Mouse (Mus musculus) MEL (cell line): Measurements from ENCODE around the gene Tle3. TPM values are rescaled to one million over a fixed set of nuclear protein-coding genes. Genes with fewer than 3 reads are reported as not detected.

Source experiments
- DNase-seq: peaks from one replicate; pipeline ENCODE4 v3.0.0; 2011; ENCODE audit warnings: low read depth, low spot score
- H3K27ac ChIP-seq: 2 replicates; pipeline ENCODE4 v1.5.1; 2012; ENCODE audit warnings: low read depth, mild to moderate bottlenecking, control low read depth, low read length, moderate library complexity; ENCODE audit not compliant: control insufficient read depth
- H3K27me3 ChIP-seq, 2 experiments: fragments of 150-350 bp in 1 of 2; sonication (generic) in 1 of 2; 2 replicates each; pipeline ENCODE4 v1.6.1; 2012; ENCODE audit warnings: low read length in 2 of 2, mild to moderate bottlenecking in 2 of 2, improper control_type of control experiment in 1 of 2, moderate library complexity in 1 of 2; ENCODE audit not compliant: insufficient read depth in 2 of 2, control insufficient read depth in 1 of 2
- H3K36me3 ChIP-seq, 2 experiments: 2 replicates each; pipeline ENCODE4 v1.6.1; 2012 to 2014; ENCODE audit warnings: low read length in 2 of 2, improper control_type of control experiment in 1 of 2, inconsistent platforms in 1 of 2, mild to moderate bottlenecking in 1 of 2; ENCODE audit not compliant: insufficient read depth in 2 of 2, control insufficient read depth in 1 of 2
- H3K4me1 ChIP-seq, 2 experiments: fragments of 150-350 bp in 1 of 2; sonication (generic) in 1 of 2; 2 replicates each; pipeline ENCODE4 v1.6.1; 2012; ENCODE audit warnings: low read length in 2 of 2, improper control_type of control experiment in 1 of 2, mild to moderate bottlenecking in 1 of 2; ENCODE audit not compliant: insufficient read depth in 2 of 2, control insufficient read depth in 1 of 2
- H3K4me3 ChIP-seq, 2 experiments: fragments of 150-350 bp in 1 of 2; sonication (generic) in 1 of 2; 2 replicates each; pipeline ENCODE4 v1.5.1; 2012; ENCODE audit warnings: low read depth in 2 of 2, low read length in 2 of 2, mild to moderate bottlenecking in 2 of 2, moderate library complexity in 2 of 2, control low read depth in 1 of 2, improper control_type of control experiment in 1 of 2; ENCODE audit not compliant: control insufficient read depth in 1 of 2, insufficient read depth in 1 of 2
- H3K79me2 ChIP-seq: 2 replicates; pipeline ENCODE4 v1.6.1; 2012; ENCODE audit warnings: mild to moderate bottlenecking, low read length, moderate library complexity; ENCODE audit not compliant: control insufficient read depth, poor library complexity, insufficient read depth
- H3K9ac ChIP-seq: 2 replicates; pipeline ENCODE4 v1.6.1; 2012; ENCODE audit warnings: low read depth, mild to moderate bottlenecking, control low read depth, low read length, moderate library complexity; ENCODE audit not compliant: control insufficient read depth, poor library complexity, severe bottlenecking
- H3K9me3 ChIP-seq: fragments of 150-350 bp; sonication (generic); replicated peaks from 2 replicates; pipeline ENCODE4 v1.6.1; 2012; ENCODE audit warnings: mild to moderate bottlenecking, low read length, improper control_type of control experiment, moderate library complexity; ENCODE audit not compliant: insufficient read depth
- BHLHE40 ChIP-seq: IDR thresholded peaks from 2 replicates; pipeline ENCODE4 v1.6.1; 2012; ENCODE audit warnings: low read depth, mild to moderate bottlenecking, inconsistent platforms, low read length, improper control_type of control experiment, borderline replicate concordance
- CHD1 ChIP-seq: IDR thresholded peaks from 2 replicates; pipeline ENCODE4 v1.6.1; 2012; ENCODE audit warnings: low read depth, mild to moderate bottlenecking, inconsistent platforms, low read length, improper control_type of control experiment
- ELF1 ChIP-seq: IDR thresholded peaks from 2 replicates; pipeline ENCODE4 v1.6.1; 2014; ENCODE audit warnings: low read depth, mild to moderate bottlenecking, inconsistent platforms, low read length, improper control_type of control experiment, moderate library complexity
- EP300 ChIP-seq, 2 experiments: IDR thresholded peaks; 2 replicates each; pipeline ENCODE4 v1.6.1; 2011; ENCODE audit warnings: improper control_type of control experiment in 2 of 2, low read length in 2 of 2, low read depth in 1 of 2, mild to moderate bottlenecking in 1 of 2
- HCFC1 ChIP-seq: IDR thresholded peaks from 2 replicates; pipeline ENCODE4 v1.6.1; 2012; ENCODE audit warnings: low read depth, mild to moderate bottlenecking, inconsistent platforms, low read length, improper control_type of control experiment, moderate library complexity
- KAT2A ChIP-seq: conservative IDR thresholded peaks from 2 replicates; pipeline ENCODE4 v1.6.1; 2012; ENCODE audit warnings: low read depth, low read length, improper control_type of control experiment, inconsistent platforms
- MAFK ChIP-seq: IDR thresholded peaks from 2 replicates; pipeline ENCODE4 v1.6.1; 2011; ENCODE audit warnings: low read depth, mild to moderate bottlenecking, low read length, improper control_type of control experiment, borderline replicate concordance
- MAX ChIP-seq: IDR thresholded peaks from 2 replicates; pipeline ENCODE4 v1.6.1; 2011; ENCODE audit warnings: low read length, improper control_type of control experiment
- MEF2A ChIP-seq: IDR thresholded peaks from 2 replicates; pipeline ENCODE4 v1.6.1; 2014; ENCODE audit warnings: low read depth, mild to moderate bottlenecking, inconsistent platforms, low read length, improper control_type of control experiment; ENCODE audit not compliant: poor library complexity, insufficient replicate concordance, severe bottlenecking; ENCODE audit errors: extremely low read depth
- MYB ChIP-seq: IDR thresholded peaks from 2 replicates; pipeline ENCODE4 v1.6.1; 2011; ENCODE audit warnings: mild to moderate bottlenecking, low read depth, low read length, improper control_type of control experiment
- NELFE ChIP-seq: IDR thresholded peaks from 2 replicates; pipeline ENCODE4 v1.6.1; 2011; ENCODE audit warnings: low read depth, low read length, improper control_type of control experiment
- POLR2A ChIP-seq, 2 experiments: IDR thresholded peaks; 2 replicates each; pipeline ENCODE4 v1.6.1; 2011 to 2012; ENCODE audit warnings: low read length in 2 of 2, mild to moderate bottlenecking in 2 of 2, control low read depth in 1 of 2, improper control_type of control experiment in 1 of 2, low read depth in 1 of 2, moderate library complexity in 1 of 2; ENCODE audit not compliant: control insufficient read depth in 1 of 2, insufficient read depth in 1 of 2, poor library complexity in 1 of 2
- POLR2AphosphoS2 ChIP-seq: IDR thresholded peaks from 2 replicates; pipeline ENCODE4 v1.6.1; 2011; ENCODE audit warnings: low read length, improper control_type of control experiment
- SMC3 ChIP-seq: IDR thresholded peaks from 2 replicates; pipeline ENCODE4 v1.6.1; 2011; ENCODE audit warnings: low read depth, low read length, improper control_type of control experiment
- TBP ChIP-seq: IDR thresholded peaks from 2 replicates; pipeline ENCODE4 v1.8.0; 2011; ENCODE audit warnings: low read depth, low read length, improper control_type of control experiment
- USF1 ChIP-seq: IDR thresholded peaks from 2 replicates; pipeline ENCODE4 v1.6.1; 2014; ENCODE audit warnings: low read depth, mild to moderate bottlenecking, inconsistent platforms, low read length, improper control_type of control experiment, moderate library complexity
- USF2 ChIP-seq, 2 experiments: IDR thresholded peaks; 2 replicates each; pipeline ENCODE4 v1.6.1; 2011 to 2012; ENCODE audit warnings: improper control_type of control experiment in 2 of 2, low read length in 2 of 2, borderline replicate concordance in 1 of 2, inconsistent platforms in 1 of 2, low read depth in 1 of 2, mild to moderate bottlenecking in 1 of 2; ENCODE audit not compliant: insufficient read depth in 1 of 2
- ZC3H11A ChIP-seq: IDR thresholded peaks from 2 replicates; pipeline ENCODE4 v1.6.1; 2012; ENCODE audit warnings: low read depth, mild to moderate bottlenecking, inconsistent platforms, low read length, improper control_type of control experiment
- ZMIZ1 ChIP-seq: IDR thresholded peaks from 2 replicates; pipeline ENCODE4 v1.6.1; 2012; ENCODE audit warnings: low read depth, mild to moderate bottlenecking, inconsistent platforms, low read length, improper control_type of control experiment, moderate library complexity
- polyA plus RNA-seq, 2 experiments: library from polyadenylated mRNA; stranded (reverse) in 1 of 2; unstranded in 1 of 2; fragments of >175 nt in 1 of 2; fragments of >200 nt in 1 of 2; gene quantifications; 2 replicates each; pipeline versions ENCODE4 v1.2.1 to v1.2.4; 2012; ENCODE audit warnings: low replicate concordance in 2 of 2, low read depth in 1 of 2; ENCODE audit not compliant: insufficient read length in 2 of 2, insufficient read depth in 1 of 2, missing spikeins in 1 of 2
- total RNA-seq: library from RNA; depleted of rRNA; stranded (reverse); fragments of 300-350 nt; gene quantifications from 2 replicates; pipeline ENCODE4 v1.2.3, GENCODE M21; 2012

Gene Tle3
- total and polyA plus RNA-seq, 3 experiments = 20.3 to 26.8 TPM; not detected in 1

DNA sequence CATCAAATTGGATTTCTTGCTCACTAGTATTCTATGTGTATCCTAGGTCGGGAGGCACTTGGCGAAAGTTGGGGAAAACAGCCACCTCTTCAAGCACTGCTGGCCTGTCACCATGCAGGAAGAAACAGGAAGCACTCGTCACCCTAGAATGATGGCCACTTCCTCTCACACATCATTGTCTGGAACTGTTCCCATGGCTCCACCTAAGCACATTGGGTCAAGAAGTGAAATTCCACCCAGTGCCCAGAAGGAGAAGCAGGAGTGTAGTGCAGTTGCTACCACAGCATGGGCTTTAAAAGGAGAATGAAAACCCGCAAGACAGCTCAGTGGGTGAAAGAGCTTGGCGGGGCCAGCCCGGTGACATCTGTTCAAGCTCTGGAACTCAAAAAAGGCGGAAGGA lies 22.5 kb upstream of the Tle3 start:
- H3K4me1 ChIP-seq = peaks cover 0 to 11% of the 10 kb centered on the region in 2 experiments; a peak in 2 of 4 replicates
- TF ChIP-seq MAX (no peak), ZC3H11A (no peak), MAFK (no peak), MYB (no peak), CHD1 (no peak)
- TF ChIP-seq, all 39 proteins: peak for 0
- peaks cover 0 to 4% of the 10 kb centered on the region in 2 experiments; a peak in 1 of 4 replicates for H3K27me3 ChIP-seq

GRCm38 (mm10) chr9:61351164-61351563 lies 21.0 kb upstream of the Tle3 start:
- H3K36me3 ChIP-seq = no peaks in the 10 kb centered on the region
- H3K79me2 ChIP-seq = no peaks in the 10 kb centered on the region
- no peak overlapping the region for H3K9ac ChIP-seq
- DNase-seq = no peak
- H3K27ac ChIP-seq = no peak overlapping the region
- no peak overlapping the region for H3K4me3 ChIP-seq
- no peaks in the 10 kb centered on the region for H3K9me3 ChIP-seq
- TF ChIP-seq USF1 (no peak), BHLHE40 (no peak), USF2 (IDR thresholded peaks at IDR 0.05; ENCODE audit: borderline replicate concordance in 1 of 2, insufficient read depth in 1 of 2, low read depth in 1 of 2, low read length in 2 of 2) (no peak), ZMIZ1 (no peak), POLR2AphosphoS2 (no peak), NELFE (no peak), ELF1 (no peak), POLR2A (IDR thresholded peaks at IDR 0.05; ENCODE audit: control insufficient read depth in 1 of 2, insufficient read depth in 1 of 2, low read depth in 1 of 2, low read length in 2 of 2, poor library complexity in 1 of 2) (no peak), SMC3 (no peak), TBP (no peak), HCFC1 (no peak), KAT2A (no peak), EP300 (IDR thresholded peaks at IDR 0.05; ENCODE audit: low read depth in 1 of 2, low read length in 2 of 2) (no peak), MEF2A (no peak), MAX (no peak)
- H3K27me3 ChIP-seq = peaks cover 2% of the 10 kb centered on the region in 2 experiments; a peak in 2 of 4 replicates
- peaks cover 0 to 11% of the 10 kb centered on the region in 2 experiments; a peak in 2 of 4 replicates for H3K4me1 ChIP-seq

More for the DNA sequence above, 22.5 kb upstream of the Tle3 start:
- Histone ChIP-seq H3K9me3 (no peaks in the 10 kb centered on the region), H3K4me3 (no peak overlapping the region), H3K27ac (no peak overlapping the region), H3K79me2 (no peaks in the 10 kb centered on the region), H3K9ac (no peak overlapping the region), H3K36me3 (no peaks in the 10 kb centered on the region)
- DNase-seq = peak; percentile 23
